Mouse (Mus musculus): ENCODE results near the gene Ephx3. TPM values are rescaled to one million over a fixed set of nuclear protein-coding genes. Genes with fewer than 3 reads are reported as not detected.

The Ephx3 gene
- total RNA-seq, 2 experiments from 2014 or later, result not detected

- no peak for ATAC-seq (replicated peaks; ENCODE audit: low FRiP score, low TSS enrichment, poor library complexity, severe bottlenecking)
Observed at GRCm38 (mm10) chr17:32179621-32180491, 9.5 kb downstream of the Ephx3 start.

GRCm38 (mm10) chr17:32176919-32177318, 12.4 kb downstream of the Ephx3 start:
- no peak for ATAC-seq (replicated peaks; ENCODE audit: low FRiP score, low TSS enrichment, poor library complexity, severe bottlenecking)

GRCm38 (mm10) chr17:32173166-32173565, 16.2 kb downstream of the Ephx3 start:
- ATAC-seq (replicated peaks; ENCODE audit: low FRiP score, low TSS enrichment, poor library complexity, severe bottlenecking), result no peak

GRCm38 (mm10) chr17:32172485-32172884, 16.9 kb downstream of the Ephx3 start:
- ATAC-seq (replicated peaks; ENCODE audit: low FRiP score, low TSS enrichment, poor library complexity, severe bottlenecking), result no peak

DNA sequence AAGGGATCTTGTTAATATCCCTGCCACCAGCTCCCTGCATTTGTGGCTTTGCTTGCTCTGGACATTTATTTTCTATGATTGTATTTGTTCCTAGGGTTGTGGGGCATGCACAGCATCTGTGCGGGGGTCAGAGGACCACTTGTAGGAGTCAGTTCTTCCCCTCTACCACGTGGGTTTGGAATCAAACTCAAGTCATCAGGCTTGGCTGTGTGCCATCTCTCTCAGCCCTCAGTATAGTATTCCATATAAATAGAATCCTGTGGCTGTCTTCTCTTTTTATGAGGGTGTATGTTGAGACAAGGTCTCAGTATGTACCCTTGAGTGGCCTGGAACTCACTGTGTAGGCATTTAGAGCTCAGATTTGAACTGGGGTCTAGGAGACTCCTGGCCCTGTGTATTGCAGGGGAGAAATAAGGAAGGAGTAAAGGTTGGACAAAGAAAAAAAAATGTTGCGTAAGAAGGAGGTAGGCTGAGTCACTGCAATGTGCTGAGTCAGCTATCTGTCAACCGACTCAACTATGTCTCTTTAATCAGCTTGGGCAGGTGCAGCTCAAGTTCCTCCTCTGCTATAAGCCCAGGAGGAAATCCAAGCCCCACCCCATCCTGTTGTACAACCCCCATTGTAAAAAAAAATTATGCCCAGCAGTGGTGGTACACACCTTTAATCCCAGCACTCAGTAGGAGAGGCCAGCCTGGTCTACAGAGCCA, 19.7 kb downstream of the Ephx3 start:
- peak; percentile 50; the same call in 1 of the 2 replicates for ATAC-seq (replicated peaks; ENCODE audit: low FRiP score, low TSS enrichment, poor library complexity, severe bottlenecking)

GRCm38 (mm10) chr17:32166687-32167086, 22.7 kb downstream of the Ephx3 start, which contains the start of gene Notch3:
Notch3 (minus strand) TSS chr17:32166852.
- ATAC-seq (replicated peaks; ENCODE audit: low FRiP score, low TSS enrichment, poor library complexity, severe bottlenecking), result no peak

DNA sequence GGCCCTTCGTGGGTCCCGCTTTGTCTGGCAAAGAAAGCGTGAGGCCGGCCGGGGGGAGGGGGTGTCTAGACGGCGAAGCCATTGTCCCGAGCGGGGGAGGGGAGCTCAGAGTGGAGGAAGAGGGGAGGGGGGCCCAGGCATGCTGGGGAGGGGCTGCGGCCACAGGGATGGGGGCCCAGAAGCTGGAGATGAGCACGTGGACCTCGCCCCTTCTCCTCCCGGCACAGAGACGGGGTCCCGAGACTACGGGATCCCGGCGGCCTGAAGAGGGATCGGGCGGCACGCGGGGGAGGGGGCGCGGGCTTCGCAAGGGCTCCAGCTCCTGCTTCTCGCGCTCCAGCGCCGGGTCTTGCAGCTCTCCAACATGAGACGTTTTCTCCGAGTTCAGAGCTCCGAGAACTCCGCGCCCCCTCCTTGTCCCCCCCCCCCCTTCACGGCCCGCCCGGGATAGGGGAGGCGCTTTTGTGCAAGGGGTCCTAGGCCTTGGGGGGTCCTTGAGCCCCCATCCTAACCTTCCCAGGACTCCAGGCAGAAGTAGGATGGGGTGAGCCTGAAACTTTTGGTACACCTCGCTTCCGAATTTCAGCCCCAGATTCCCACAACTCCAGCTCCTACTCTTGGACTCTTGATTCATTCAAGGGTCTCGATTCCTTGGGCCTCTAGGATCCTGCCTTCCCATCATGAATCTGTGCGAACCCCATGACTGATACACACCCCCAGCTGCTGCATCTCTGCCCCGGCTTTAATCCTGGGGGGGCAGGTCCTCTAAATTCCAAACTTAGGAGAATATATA, 23.4 kb downstream of the Ephx3 start:
- ATAC-seq (replicated peaks; ENCODE audit: low FRiP score, low TSS enrichment, poor library complexity, severe bottlenecking), result no peak

DNA sequence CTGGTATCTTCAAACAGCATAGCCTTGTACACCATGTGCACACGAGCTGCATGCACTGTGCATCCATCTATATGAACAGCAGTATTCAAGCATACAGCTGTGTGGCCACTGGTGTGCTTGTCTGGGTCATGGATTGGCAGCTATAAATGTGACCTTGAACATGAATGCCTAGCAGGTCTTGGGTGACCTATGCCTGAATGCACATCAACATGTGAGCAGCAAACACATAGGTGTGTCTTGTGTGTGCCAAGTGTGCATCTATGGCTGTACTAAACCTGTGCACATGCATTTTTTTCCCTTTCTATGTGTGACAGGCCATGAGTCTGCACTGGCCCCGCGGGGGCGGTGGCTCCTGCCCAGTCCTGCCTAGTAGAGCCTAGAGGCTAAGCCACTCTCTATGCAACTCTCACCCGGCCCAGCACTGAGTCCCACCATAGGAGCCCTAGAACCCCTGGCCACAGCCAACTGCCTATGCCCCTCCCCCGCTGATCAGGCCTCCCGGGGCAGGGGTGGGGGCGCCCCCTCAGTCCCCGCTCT, 24.0 kb downstream of the Ephx3 start:
- no peak for ATAC-seq (replicated peaks; ENCODE audit: low FRiP score, low TSS enrichment, poor library complexity, severe bottlenecking)

- no peak for ATAC-seq (replicated peaks; ENCODE audit: low FRiP score, low TSS enrichment, poor library complexity, severe bottlenecking)
Observed at GRCm38 (mm10) chr17:32164780-32165179, 24.6 kb downstream of the Ephx3 start.

DNA sequence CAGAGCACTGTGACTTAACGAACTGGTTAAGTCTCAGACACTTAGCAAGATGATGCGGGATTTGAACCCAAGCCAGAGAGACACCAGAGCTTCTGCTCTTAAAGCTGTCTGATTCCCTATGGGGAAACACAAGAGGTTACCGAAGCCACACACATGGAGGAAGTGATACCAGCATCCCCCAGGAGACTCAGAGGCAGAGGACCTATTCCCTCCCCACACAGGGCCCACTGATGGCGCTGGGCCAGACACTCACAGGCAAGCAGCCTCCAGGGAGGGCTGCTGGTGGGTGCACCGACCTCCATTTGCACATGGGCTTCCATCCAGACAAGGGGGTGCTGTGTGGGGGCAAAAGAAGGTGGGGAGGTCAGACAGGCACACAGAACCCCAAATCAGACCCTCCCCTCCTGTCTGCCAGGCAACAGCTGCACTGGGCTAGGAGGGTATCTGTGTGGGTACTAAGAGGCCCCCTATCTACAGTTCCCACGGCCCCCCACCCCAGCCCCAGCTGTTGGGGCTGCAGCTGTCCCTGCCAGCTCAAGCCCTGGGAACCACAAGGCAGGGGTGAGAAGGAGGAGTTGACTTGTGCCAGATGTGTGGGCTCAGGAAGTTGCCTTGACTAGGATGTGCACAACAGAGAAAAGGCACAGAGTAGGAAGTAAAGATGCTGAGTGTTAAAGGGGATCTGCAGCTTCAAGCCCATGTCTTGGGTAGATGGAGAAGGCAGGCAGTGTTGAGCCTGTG, 25.3 kb downstream of the Ephx3 start:
- no peak for ATAC-seq (replicated peaks; ENCODE audit: low FRiP score, low TSS enrichment, poor library complexity, severe bottlenecking)

DNA sequence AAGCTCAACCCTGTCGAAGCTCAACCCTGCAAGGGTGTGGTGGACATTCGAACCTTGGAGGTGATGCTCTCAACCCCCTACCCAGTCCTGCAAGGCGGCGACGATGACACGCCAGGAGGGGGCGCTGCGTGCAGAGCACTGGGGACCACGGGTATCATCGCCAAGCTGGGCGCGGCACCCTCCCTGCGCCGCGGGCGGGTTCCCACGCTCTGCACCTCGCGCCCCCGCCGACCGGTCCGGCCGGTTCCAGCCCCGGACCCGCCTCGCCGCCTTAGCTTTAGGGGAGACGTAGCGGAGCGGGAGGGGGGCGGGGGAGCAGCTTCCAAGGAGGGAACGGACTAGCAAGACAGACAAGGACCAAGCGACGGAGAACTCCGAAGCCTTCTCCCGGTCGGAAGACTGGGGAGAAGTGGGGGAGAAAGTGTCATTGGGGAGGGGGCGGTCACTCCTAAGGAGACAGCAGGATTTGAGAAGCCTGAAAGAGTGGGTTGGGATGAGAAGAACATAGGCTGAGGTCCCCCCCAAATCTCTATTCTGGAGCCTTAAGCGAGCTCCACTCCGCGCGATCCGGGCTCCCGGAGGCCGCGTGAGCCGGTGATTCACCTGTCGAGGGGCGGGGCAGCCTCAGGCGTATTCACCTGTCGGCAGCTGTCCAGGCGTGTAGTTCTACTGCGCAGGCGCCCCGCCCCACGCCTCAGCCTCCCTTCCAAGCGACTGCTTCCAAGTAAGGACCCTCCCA, 27.1 kb downstream of the Ephx3 start:
- ATAC-seq (replicated peaks; ENCODE audit: low FRiP score, low TSS enrichment, poor library complexity, severe bottlenecking), result 0 out of 2 replicates have a peak, but pooled peaks have one; percentile 22

DNA sequence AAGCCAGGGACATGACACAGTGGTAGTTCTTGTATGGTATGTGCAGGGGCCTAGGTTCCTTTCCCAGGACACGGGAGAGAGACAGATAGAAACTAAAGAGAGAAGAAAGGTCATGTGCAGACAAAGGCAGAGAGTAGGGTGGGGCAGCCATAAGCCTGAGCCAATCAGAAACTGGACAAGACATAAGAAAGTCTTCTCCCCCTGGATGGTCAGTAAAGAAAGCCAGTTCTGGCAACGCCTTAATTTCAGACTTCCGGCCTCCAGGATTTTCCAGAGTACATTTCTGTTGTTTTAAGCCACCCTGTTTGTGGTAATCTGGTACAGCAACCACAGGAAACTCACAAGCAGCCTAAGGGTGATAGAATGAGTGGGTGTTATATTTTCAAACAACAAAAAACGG, 28.5 kb downstream of the Ephx3 start:
- no peak for ATAC-seq (replicated peaks; ENCODE audit: low FRiP score, low TSS enrichment, poor library complexity, severe bottlenecking)

- ATAC-seq (replicated peaks; ENCODE audit: low FRiP score, low TSS enrichment, poor library complexity, severe bottlenecking), result peak; percentile 34; the same call in 1 of the 2 replicates
Observed at GRCm38 (mm10) chr17:32158841-32159240, 30.5 kb downstream of the Ephx3 start.

DNA sequence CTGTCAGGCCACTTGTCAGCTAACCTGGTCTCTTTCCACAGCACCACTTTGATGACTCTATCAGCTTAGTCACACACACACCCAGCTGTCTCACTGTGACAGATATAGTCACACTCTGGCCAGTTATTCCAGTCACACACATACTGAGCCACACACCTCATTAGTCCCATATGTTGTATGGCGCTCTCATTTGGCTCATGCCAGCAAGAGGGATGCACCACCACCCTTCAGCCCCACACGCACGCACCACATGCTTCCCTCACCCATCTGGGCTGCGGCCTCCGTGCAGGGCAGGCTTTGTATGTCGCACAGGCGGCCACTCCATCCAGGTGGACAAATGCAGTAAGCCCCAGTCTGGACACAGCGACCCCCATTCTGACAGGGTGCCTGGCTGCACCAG, 42.6 kb downstream of the Ephx3 start:
- no peak for ATAC-seq (replicated peaks; ENCODE audit: low FRiP score, low TSS enrichment, poor library complexity, severe bottlenecking)

- peak; percentile 91 for ATAC-seq (replicated peaks; ENCODE audit: low FRiP score, low TSS enrichment, poor library complexity, severe bottlenecking)
Observed at GRCm38 (mm10) chr17:32142907-32143854, 46.2 kb downstream of the Ephx3 start.

- no peak for ATAC-seq (replicated peaks; ENCODE audit: low FRiP score, low TSS enrichment, poor library complexity, severe bottlenecking)
Observed at GRCm38 (mm10) chr17:32142234-32142633, 47.1 kb downstream of the Ephx3 start.
